Mouse (Mus musculus) midbrain, embryonic 13.5 days (tissue): ENCODE data around the gene Nucks1. TPM values are rescaled to one million over a fixed set of nuclear protein-coding genes. Genes with fewer than 3 reads are reported as not detected.

Experiments
- polyA plus RNA-seq: library from polyadenylated mRNA; unstranded; fragments of >200 nt; fragmentation: Nextera tagmentation; extraction: Ambion mirVana; gene quantifications from 2 replicates; pipeline ENCODE4 v1.2.1, GENCODE M21; 2015

The Nucks1 gene
- polyA plus RNA-seq, 1 experiment from 2014 or later, result 60.4 TPM

Other genes with a start within 250 kb of the Nucks1 start
- 0.63 and 1.1 TPM in 2 replicates for gene Rab7b, start 221.8 kb upstream of the Nucks1 start, polyA plus RNA-seq
- 0.03 TPM in 1 of 2 replicates, not detected in the other for gene Slc26a9, start 166.5 kb upstream of the Nucks1 start, polyA plus RNA-seq
- 0.10 and 0.74 TPM in 2 replicates for gene Pm20d1, start 113.2 kb upstream of the Nucks1 start, polyA plus RNA-seq
- gene Slc41a1, start 83.0 kb upstream of the Nucks1 start, polyA plus RNA-seq, result 14.1 and 14.4 TPM in 2 replicates
- 7.7 and 7.8 TPM in 2 replicates for gene Rab29, start 43.3 kb upstream of the Nucks1 start, polyA plus RNA-seq
- gene Slc45a3, start 52.4 kb downstream of the Nucks1 start, polyA plus RNA-seq, result 9.5 and 12.9 TPM in 2 replicates
- 10.9 and 12.6 TPM in 2 replicates for gene Elk4, start 97.1 kb downstream of the Nucks1 start, polyA plus RNA-seq
- 7.3 and 8.0 TPM in 2 replicates for gene Mfsd4a, start 157.5 kb downstream of the Nucks1 start, polyA plus RNA-seq
- gene Cdk18, start 229.2 kb downstream of the Nucks1 start, polyA plus RNA-seq, result 0.32 and 0.41 TPM in 2 replicates